Mouse (Mus musculus) layer of hippocampus, adult 18-20 months (tissue): ENCODE results near the gene Gm2001. TPM values are rescaled to one million over a fixed set of nuclear protein-coding genes. Genes with fewer than 3 reads are reported as not detected.
"Not testable (repeated sequence)": the region's sequence is repeated elsewhere in the genome, so short reads cannot be mapped to it uniquely, and the experiment has no call there.

Experiments
- DNase-seq, 2 experiments: peaks; one replicate each; pipeline ENCODE4 v3.0.0; 2022; ENCODE audit warnings: low spot score in 2 of 2
- long read RNA-seq: library from polyadenylated mRNA; stranded (forward); transcript quantifications from one replicate; pipeline ENCODE4 v2.0.0, GENCODE M21; 2021
- total RNA-seq, 2 experiments: library from RNA; stranded (reverse); gene quantifications; 2 replicates each; pipeline ENCODE4 v1.2.3; 2021

Gm2001 gene
- total RNA-seq = not detected
- long read RNA-seq = 0 reads

DNA sequence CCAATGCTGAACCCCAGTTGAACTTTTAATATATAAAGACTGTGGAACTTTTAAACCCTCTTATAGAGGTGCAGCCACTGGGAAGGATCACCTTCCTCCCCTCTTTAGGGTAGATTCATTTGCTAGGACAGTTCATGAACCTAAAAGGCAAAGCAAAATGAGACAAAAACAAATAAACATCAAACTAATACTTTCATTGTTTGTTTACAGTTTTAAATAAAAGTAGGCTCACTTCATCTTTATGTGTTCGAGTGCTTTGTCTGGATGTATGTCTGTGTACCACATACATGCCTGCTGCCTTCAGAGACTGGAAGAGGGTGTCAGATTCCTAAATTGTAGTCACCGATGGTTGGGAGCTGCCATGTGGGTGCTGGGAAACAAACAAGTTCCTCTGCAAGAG, at the start of gene Gm2001:
TSS of gene Gm2001 (minus strand) at position 101 of the 400 bp plus-strand sequence.
- DNase-seq = not testable (repeated sequence)

DNA sequence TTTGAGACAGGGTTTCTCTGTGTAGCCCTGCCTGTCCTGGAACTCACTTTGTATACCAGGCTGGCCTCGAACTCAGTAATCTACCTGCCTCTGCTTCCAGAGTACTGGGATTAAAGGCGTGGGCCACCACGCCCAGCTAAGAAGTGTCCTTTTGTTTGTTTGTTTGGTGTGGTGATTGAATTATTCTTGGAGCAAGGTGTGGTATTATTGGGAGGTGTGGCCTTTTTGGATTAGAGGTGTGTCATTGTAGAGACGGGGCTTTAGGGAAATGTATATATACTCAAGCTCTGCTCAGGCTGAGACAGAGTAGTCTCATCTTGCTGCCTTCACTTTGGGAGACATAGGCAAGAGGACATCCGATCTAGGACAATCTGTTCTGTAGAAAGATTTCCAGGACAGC, 31.6 kb upstream of the Gm2001 start, which contains the start of gene Gm2016:
TSS of gene Gm2016 (plus strand) at position 301 of the 400 bp plus-strand sequence.
- not testable (repeated sequence) for DNase-seq

DNA sequence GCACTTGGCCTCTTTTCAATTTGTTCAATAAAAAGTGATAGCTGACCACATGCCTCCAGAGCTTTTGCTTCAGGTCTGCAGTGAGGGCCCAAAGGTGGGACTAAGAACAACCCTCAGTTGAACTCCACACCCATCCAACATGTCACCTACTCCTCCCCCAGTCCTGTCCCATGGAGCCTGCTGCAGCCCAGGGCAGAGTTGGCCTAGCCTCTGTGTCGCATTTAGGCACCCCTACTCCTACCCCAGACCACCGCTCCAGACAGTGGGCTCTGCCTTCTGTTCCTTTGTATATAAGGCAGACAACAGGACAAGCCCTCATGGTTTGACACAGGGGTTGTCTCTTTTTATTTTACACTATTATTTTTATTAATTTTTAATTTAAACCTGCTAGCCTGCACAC, 21.9 kb upstream of the Gm2001 start:
- DNase-seq = not testable (repeated sequence)

DNA sequence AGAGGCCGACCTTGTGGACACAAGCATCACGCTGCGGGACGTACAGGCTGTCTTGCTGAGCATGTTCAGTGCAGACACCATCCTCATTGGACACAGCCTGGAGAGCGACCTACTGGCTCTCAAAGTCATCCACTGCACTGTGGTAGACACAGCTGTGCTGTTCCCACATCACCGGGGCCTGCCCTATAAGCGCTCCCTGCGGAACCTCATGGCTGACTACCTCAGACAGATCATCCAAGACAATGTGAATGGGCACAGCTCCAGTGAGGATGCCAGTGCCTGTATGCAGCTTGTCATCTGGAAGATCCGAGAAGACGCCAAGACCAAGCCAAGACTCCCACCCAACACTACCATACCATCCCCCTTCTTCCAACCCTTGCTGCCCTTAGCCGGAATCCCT, 21.5 kb upstream of the Gm2001 start:
- DNase-seq = not testable (repeated sequence)

DNA sequence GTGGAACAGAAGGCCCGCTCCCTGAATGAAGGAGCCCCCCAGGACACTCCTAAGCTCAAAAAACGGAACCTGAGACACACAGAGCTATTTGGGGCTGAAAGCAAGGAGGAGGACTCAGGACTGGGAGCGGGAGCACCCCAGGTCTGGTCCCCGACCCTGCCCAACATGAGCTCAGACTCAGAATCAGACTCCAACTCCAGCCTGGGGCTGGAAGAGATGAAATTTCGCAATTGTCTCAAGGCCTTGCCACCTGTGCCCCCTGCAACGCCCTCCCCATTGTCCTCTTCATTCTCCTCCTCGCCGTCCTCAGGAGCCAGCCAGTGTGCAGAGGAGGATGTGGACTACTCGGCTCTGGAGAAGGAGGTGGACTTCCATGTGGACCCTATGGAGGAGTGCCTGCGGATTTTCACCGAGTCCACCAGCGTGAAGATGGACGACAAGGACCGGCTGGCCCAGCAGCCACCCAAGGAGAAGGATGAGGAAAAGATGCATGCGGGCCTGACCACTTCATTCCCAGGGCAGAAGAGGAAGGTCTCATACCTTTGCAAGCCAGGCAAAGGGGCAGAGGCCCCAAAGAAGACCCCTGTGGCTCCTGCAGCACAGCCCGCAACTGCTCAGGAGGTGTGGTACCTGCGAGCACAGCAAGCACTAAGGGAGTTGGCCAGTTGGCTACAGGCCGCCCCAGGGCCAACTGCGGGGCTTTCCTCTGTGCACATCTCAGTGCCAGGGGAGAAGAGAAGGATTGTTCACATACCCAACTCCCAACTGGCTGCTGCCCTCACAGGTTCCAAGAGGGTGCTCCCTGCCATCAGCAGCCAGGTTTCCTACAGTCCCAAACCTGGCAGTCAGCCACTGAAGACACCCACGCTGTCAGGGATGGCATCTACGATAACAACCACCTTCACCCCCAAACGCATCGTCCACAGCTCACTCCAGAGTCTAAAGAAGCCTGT, 19.9 kb upstream of the Gm2001 start:
- DNase-seq = not testable (repeated sequence)

DNA sequence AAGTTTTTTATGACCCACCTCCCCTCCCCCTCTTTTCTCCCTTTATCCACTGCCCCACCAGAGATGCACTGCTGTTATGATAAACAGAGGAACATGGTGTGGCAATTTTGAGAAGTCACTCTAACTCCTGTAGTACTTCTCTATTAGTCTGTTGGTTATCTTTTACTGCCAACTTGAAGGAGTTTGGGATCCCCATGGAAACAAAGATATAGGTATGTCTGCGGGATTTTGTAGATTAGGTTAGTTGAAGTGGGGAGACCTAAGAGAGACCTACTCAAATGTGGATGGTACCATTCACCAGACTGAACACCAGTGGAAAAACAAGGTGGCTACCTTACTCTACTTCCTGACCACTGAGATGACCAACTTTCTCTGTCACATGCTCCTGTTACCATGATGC, 13.9 kb upstream of the Gm2001 start:
- not testable (repeated sequence) for DNase-seq

DNA sequence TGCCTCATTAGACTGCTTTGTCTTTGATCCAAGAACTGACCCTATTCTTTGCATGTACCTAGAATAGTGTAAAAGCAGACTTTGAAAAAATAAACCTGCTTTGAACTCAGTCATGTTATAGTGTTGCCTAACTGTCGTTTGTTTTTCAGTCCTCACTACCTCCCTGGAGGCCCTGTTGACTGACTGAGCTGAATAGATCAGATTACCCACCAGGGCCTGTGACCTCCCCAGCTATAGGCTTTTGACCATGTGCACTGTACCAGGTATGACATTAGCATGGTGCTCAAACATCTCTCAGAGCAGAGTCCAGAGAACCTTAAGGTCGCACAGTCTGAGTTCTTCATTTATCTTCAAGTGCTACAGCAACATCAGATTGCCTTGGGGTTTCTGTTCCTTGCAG, 8.5 kb upstream of the Gm2001 start:
- not testable (repeated sequence) for DNase-seq

DNA sequence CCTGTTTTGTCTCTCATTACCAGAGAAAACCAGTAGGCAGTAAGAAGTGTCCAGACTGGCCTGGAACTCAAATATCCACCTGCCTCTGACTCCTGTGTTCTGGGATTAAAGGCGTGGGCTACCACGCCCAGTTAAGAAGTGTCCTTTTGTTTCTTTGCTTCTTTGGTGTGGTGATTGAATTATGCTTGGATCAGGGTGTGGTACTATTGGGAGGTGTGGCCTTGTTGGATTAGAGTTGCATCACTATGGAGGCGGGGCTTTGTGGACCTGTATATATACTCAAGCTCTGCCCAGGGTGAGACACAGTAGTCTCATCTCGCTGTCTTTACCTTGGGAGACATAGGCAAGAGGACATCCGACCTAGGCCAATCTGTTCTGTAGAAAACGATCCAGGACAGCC, 25.9 kb downstream of the Gm2001 start, which contains the start of gene BB287469:
TSS of gene BB287469 (plus strand) at position 301 of the 400 bp plus-strand sequence.
- not testable (repeated sequence) for DNase-seq

DNA sequence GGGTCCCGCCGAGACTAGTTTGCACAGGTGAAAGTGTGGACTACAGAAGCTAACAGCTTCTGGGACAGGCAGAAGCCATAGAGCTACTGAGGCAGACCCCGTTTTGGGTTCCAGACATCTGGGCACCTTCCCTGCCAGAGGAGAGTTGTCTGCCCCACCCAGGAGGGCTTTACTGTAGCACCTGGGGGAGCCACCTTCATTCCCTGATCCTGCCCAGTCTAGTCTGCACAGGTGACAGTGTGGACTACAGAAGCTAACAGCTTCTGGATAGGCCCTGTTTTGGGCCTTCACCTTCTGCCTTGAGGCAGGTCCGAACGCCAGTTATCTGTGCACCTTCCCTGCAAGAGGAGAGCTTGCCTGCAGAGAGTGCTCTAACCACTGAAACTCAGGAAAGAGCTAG, 44.2 kb downstream of the Gm2001 start:
- not testable (repeated sequence) for DNase-seq

DNA sequence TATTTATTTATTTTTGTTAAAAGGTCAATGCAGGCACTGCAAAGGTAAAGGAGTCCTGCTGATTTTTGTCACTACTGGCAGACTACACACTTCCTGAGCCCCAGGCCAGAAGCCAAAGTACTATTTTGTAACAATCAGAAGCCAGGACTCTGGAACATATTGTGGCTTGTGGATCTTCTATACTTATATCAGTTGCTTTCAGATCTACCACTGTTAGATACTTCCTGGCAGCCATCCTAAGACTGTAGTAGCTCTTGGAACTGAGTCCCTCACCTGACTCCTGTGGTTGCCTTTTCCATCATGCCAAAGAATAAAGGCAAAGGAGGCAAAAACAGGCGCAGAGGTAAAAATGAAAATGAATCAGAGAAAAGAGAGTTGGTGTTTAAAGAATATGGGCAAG, 46.9 kb downstream of the Gm2001 start, which contains the start of gene Gm21936:
TSS of gene Gm21936 (plus strand) at position 301 of the 400 bp plus-strand sequence.
- DNase-seq = not testable (repeated sequence)

Other genes starting within 250 kb of the Gm2001 start
- not detected for gene Oog1, start 239.7 kb downstream of the Gm2001 start, total RNA-seq
- gene Gm4027, start 223.5 kb downstream of the Gm2001 start, total RNA-seq = not detected
- gene Gm16381, start 197.7 kb downstream of the Gm2001 start, total RNA-seq = not detected
- gene Gm21319, start 66.6 kb downstream of the Gm2001 start, total RNA-seq = not detected
- gene Gm21936, start 46.8 kb downstream of the Gm2001 start, total RNA-seq = not detected
- gene BB287469, start 25.8 kb downstream of the Gm2001 start, total RNA-seq = not detected
- not detected for gene Gm2016, start 31.7 kb upstream of the Gm2001 start, total RNA-seq
- not detected for gene Gm2022, start 53.0 kb upstream of the Gm2001 start, total RNA-seq
- not detected for gene Gm2035, start 77.5 kb upstream of the Gm2001 start, total RNA-seq
- not detected for gene Gm2042, start 111.7 kb upstream of the Gm2001 start, total RNA-seq
- gene Gm2075, start 169.5 kb upstream of the Gm2001 start, total RNA-seq = not detected
- gene Gm6803, start 176.4 kb upstream of the Gm2001 start, total RNA-seq = not detected
- not detected for gene Gm2056, start 184.7 kb upstream of the Gm2001 start, total RNA-seq
- not detected for gene Gm16368, start 241.4 kb upstream of the Gm2001 start, total RNA-seq